Mouse (Mus musculus): ENCODE data around the gene Nrxn3. TPM values are rescaled to one million over a fixed set of nuclear protein-coding genes. Genes with fewer than 3 reads are reported as not detected.

The Nrxn3 gene
- polyA plus RNA-seq, 1 experiment from 2014 or later: 6.3 TPM

DNA sequence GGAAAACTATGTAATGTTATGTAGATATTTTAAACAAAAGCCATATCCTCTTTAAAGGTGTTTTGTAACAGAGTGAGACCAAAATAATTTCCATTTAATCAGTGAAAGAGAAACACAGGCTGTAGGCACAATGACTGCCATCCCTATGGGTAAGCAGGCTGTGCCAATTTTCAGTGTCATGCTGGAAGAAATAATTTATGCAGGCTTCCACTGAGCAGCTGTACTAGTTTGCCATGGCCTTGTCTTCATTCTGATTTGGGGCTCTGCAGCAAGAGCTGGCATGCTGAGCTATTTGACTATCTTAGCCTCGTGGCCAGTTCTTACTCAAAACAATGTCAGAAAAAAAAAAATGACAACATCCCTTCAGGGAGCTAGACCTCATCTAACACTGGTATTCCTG is 647.3 kb downstream of the Nrxn3 start:
- Histone ChIP-seq H3K4me2 (replicated peaks; ENCODE audit: low read depth, low read length) (no peak overlapping the region), H3K4me1 (ENCODE audit: control insufficient read depth, insufficient read depth, low read length) (no peaks in the 10 kb centered on the region), H3K9ac (replicated peaks; ENCODE audit: low read depth, low read length) (no peak overlapping the region), H3K27ac (ENCODE audit: low read length) (no peak overlapping the region), H3K36me3 (ENCODE audit: control insufficient read depth, insufficient read depth, low read length) (no peaks in the 10 kb centered on the region), H3K27me3 (ENCODE audit: control insufficient read depth, insufficient read depth, low read length) (no peaks in the 10 kb centered on the region), H3K9me3 (ENCODE audit: control insufficient read depth, low read depth, low read length) (no peaks in the 10 kb centered on the region), H3K4me3 (ENCODE audit: low read depth, low read length) (no peak overlapping the region)
- no peak for ATAC-seq (ENCODE audit: insufficient number of reproducible peaks, insufficient read depth, low FRiP score, low read depth)
- WGBS: 57% methylated on average over 1 of the region's 1 CpGs

DNA sequence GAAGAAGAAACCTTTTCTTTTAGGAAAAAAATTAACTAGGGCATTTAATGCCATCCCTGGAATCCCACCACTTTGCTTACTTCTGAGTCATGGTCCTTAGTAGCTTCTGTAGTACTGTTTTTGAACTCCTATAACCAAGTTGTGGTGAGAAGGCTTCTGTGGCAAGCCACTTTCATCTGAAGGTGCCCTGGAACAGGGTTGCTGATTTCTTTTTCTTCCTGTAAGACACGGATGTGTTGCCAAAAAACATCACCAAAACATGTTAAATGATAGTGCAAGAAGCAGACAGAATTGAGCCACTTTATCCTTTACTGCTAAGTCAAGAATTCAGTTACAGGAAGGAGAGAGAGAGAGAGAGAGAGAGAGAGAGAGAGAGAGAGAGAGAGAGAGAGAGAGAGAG is 653.9 kb downstream of the Nrxn3 start:
- Histone ChIP-seq H3K36me3 (ENCODE audit: control insufficient read depth, insufficient read depth, low read length) (no peaks in the 10 kb centered on the region), H3K27me3 (ENCODE audit: control insufficient read depth, insufficient read depth, low read length) (no peaks in the 10 kb centered on the region), H3K4me1 (ENCODE audit: control insufficient read depth, insufficient read depth, low read length) (no peaks in the 10 kb centered on the region), H3K4me2 (replicated peaks; ENCODE audit: low read depth, low read length) (no peak overlapping the region), H3K4me3 (ENCODE audit: low read depth, low read length) (no peak overlapping the region), H3K9ac (replicated peaks; ENCODE audit: low read depth, low read length) (no peak overlapping the region), H3K9me3 (ENCODE audit: control insufficient read depth, low read depth, low read length) (no peaks in the 10 kb centered on the region), H3K27ac (ENCODE audit: low read length) (no peak overlapping the region)
- no peak for ATAC-seq (ENCODE audit: insufficient number of reproducible peaks, insufficient read depth, low FRiP score, low read depth)
- 46% methylated on average over 1 of the region's 1 CpGs for WGBS

DNA sequence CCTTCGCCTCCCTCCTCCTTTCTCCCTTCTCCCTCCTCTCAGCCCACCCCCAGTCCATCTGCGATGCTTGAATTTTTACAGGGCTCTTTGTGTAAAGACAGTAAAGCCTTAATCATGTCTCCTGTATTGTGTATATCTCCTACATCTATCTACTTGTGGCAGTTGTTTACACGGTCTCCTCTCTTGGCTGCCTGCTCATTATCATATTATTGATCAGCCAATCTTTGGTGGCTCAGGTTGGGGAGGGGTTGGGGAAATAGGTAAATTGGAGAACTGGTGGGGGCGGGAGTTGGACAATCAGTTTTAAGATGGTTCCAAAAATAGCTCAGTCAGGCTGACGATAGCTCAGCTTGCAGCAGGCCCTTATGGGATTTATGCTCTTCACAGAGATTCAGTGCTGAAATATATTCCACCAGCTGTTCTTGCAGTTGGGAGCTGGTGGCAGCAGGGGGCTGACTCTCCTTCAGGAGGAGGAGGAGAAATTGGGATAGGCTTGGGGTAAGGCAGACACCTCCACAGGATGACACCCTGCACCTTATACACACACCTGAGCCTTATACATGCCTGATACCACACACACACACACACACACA is 654.5 kb downstream of the Nrxn3 start:
- H3K9me3 ChIP-seq (ENCODE audit: control insufficient read depth, low read depth, low read length): no peaks in the 10 kb centered on the region
- H3K4me3 ChIP-seq (ENCODE audit: low read depth, low read length): no peak overlapping the region
- WGBS: 11% methylated on average over 5 of the region's 5 CpGs
- ATAC-seq (ENCODE audit: insufficient number of reproducible peaks, insufficient read depth, low FRiP score, low read depth): no peak
- no peaks in the 10 kb centered on the region for H3K36me3 ChIP-seq (ENCODE audit: control insufficient read depth, insufficient read depth, low read length)
- H3K4me2 ChIP-seq (replicated peaks; ENCODE audit: low read depth, low read length): no peak overlapping the region
- no peak overlapping the region for H3K27ac ChIP-seq (ENCODE audit: low read length)
- H3K9ac ChIP-seq (replicated peaks; ENCODE audit: low read depth, low read length): no peak overlapping the region
- H3K4me1 ChIP-seq (ENCODE audit: control insufficient read depth, insufficient read depth, low read length): no peaks in the 10 kb centered on the region
- H3K27me3 ChIP-seq (ENCODE audit: control insufficient read depth, insufficient read depth, low read length): no peaks in the 10 kb centered on the region

DNA sequence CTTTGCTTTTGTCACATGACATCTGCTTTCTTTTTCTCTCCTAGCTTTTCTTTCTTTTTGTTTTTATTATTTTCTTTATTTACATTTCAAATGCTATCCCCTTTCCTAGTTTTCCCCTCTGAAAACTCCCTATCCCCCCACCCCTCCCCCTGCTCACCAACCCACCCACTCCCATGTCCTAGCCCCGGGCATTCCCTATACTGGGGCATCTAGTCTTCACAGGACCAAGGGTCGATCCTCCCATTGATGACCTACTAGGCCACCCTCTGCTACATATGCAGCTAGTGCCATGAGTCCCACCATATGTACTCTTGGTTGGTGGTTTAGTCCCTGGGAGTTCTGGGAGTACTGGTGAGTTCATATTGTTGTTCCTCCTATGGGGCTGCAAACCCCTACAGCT is 655.0 kb downstream of the Nrxn3 start:
- Histone ChIP-seq H3K27ac (ENCODE audit: low read length) (no peak overlapping the region), H3K27me3 (ENCODE audit: control insufficient read depth, insufficient read depth, low read length) (no peaks in the 10 kb centered on the region), H3K4me2 (replicated peaks; ENCODE audit: low read depth, low read length) (no peak overlapping the region), H3K4me1 (ENCODE audit: control insufficient read depth, insufficient read depth, low read length) (no peaks in the 10 kb centered on the region), H3K36me3 (ENCODE audit: control insufficient read depth, insufficient read depth, low read length) (no peaks in the 10 kb centered on the region), H3K4me3 (ENCODE audit: low read depth, low read length) (no peak overlapping the region), H3K9ac (replicated peaks; ENCODE audit: low read depth, low read length) (no peak overlapping the region), H3K9me3 (ENCODE audit: control insufficient read depth, low read depth, low read length) (no peaks in the 10 kb centered on the region)
- WGBS: 85% methylated on average over 2 of the region's 2 CpGs
- no peak for ATAC-seq (ENCODE audit: insufficient number of reproducible peaks, insufficient read depth, low FRiP score, low read depth)

DNA sequence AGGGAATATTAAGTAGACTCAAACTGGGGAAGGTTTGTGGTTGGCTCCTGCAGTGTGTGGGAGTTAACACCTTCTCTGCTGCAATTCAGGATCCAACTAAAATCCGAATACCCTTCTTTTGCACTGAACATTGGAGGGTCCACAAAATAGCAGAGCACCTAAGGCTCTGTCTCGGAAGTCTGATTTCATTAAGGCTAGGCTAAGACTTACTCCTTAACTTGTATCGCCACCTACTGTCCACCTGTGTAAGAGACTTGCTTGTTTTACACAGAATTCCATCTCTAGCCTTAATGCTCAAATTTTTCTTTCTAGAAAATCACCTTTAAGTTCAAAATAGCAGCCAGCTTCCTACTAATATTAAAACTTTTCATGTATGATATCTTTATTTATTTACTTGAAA is 660.6 kb downstream of the Nrxn3 start:
- no peak for ATAC-seq (ENCODE audit: insufficient number of reproducible peaks, insufficient read depth, low FRiP score, low read depth)
- 17% methylated on average over 3 of the region's 3 CpGs for WGBS
- Histone ChIP-seq H3K4me1 (ENCODE audit: control insufficient read depth, insufficient read depth, low read length) (no peaks in the 10 kb centered on the region), H3K4me3 (ENCODE audit: low read depth, low read length) (no peak overlapping the region), H3K36me3 (ENCODE audit: control insufficient read depth, insufficient read depth, low read length) (no peaks in the 10 kb centered on the region), H3K27ac (ENCODE audit: low read length) (no peak overlapping the region), H3K4me2 (replicated peaks; ENCODE audit: low read depth, low read length) (no peak overlapping the region), H3K9ac (replicated peaks; ENCODE audit: low read depth, low read length) (no peak overlapping the region), H3K9me3 (ENCODE audit: control insufficient read depth, low read depth, low read length) (no peaks in the 10 kb centered on the region), H3K27me3 (ENCODE audit: control insufficient read depth, insufficient read depth, low read length) (no peaks in the 10 kb centered on the region)

DNA sequence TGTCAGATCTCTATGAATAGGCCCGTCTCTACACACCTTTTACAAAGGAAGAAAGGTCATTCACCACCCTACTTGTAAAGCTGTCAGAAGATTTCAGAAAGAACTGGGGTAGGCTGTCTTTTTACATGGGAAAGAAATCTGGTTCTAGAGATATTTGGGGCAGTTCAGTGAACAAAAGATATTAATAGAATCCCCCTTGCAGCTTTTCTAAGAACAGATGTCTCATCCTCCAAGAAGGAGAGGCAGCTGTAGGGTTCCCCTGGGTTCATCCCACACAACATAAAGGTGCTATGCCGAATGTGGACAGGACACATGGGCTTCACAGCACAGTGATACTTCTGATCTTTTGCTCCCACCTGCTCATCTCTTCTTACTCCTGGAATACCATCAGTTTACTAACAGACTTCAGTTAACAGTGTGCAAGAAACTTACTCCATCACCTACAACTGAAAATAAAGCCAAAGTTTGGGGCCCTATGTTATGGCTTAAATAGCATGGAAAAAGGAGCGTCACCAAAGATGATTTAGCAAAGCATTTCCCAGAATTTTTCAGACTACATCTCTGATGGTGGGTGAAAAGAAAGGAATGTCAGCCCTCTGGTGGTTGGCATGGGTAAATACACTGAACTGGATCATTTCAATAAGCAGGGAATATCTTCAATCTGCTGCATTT is 672.6 kb downstream of the Nrxn3 start:
- H3K36me3 ChIP-seq (ENCODE audit: control insufficient read depth, insufficient read depth, low read length): no peaks in the 10 kb centered on the region
- no peak for ATAC-seq (ENCODE audit: insufficient number of reproducible peaks, insufficient read depth, low FRiP score, low read depth)
- no peaks in the 10 kb centered on the region for H3K27me3 ChIP-seq (ENCODE audit: control insufficient read depth, insufficient read depth, low read length)
- no peak overlapping the region for H3K27ac ChIP-seq (ENCODE audit: low read length)
- H3K9ac ChIP-seq (replicated peaks; ENCODE audit: low read depth, low read length): no peak overlapping the region; the same call in 1 of the 2 replicates
- no peak overlapping the region for H3K4me2 ChIP-seq (replicated peaks; ENCODE audit: low read depth, low read length)
- H3K9me3 ChIP-seq (ENCODE audit: control insufficient read depth, low read depth, low read length): no peaks in the 10 kb centered on the region
- no peaks in the 10 kb centered on the region for H3K4me1 ChIP-seq (ENCODE audit: control insufficient read depth, insufficient read depth, low read length)
- 53% methylated on average over 3 of the region's 3 CpGs for WGBS
- H3K4me3 ChIP-seq (ENCODE audit: low read depth, low read length): no peak overlapping the region

DNA sequence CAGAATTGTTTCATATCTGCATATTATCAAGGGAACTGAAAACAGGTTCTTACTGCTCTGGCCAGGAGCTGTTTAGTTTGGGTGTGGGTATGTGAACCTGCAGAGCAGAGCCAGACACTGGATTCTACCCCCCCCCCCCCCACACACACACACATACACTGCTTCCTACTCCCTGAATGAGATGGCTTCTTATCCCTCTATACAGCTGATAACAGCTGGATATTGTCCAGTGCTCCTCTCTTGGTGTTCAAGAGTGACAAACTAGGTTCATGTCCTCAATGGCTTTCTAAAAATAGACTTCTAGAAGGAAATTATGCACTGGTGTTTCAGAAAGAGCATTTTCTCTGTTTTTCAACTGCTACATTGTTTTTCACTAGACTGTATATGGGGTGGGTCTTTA is 713.8 kb downstream of the Nrxn3 start:
- no peaks in the 10 kb centered on the region for H3K4me1 ChIP-seq (ENCODE audit: control insufficient read depth, insufficient read depth, low read length)
- H3K36me3 ChIP-seq (ENCODE audit: control insufficient read depth, insufficient read depth, low read length): no peaks in the 10 kb centered on the region
- ATAC-seq (ENCODE audit: insufficient number of reproducible peaks, insufficient read depth, low FRiP score, low read depth): no peak
- no peak overlapping the region for H3K27ac ChIP-seq (ENCODE audit: low read length)
- H3K9me3 ChIP-seq (ENCODE audit: control insufficient read depth, low read depth, low read length): no peaks in the 10 kb centered on the region
- no peak overlapping the region for H3K4me3 ChIP-seq (ENCODE audit: low read depth, low read length)
- no peak overlapping the region for H3K4me2 ChIP-seq (replicated peaks; ENCODE audit: low read depth, low read length)
- no peak overlapping the region for H3K9ac ChIP-seq (replicated peaks; ENCODE audit: low read depth, low read length)
- no peaks in the 10 kb centered on the region for H3K27me3 ChIP-seq (ENCODE audit: control insufficient read depth, insufficient read depth, low read length)

DNA sequence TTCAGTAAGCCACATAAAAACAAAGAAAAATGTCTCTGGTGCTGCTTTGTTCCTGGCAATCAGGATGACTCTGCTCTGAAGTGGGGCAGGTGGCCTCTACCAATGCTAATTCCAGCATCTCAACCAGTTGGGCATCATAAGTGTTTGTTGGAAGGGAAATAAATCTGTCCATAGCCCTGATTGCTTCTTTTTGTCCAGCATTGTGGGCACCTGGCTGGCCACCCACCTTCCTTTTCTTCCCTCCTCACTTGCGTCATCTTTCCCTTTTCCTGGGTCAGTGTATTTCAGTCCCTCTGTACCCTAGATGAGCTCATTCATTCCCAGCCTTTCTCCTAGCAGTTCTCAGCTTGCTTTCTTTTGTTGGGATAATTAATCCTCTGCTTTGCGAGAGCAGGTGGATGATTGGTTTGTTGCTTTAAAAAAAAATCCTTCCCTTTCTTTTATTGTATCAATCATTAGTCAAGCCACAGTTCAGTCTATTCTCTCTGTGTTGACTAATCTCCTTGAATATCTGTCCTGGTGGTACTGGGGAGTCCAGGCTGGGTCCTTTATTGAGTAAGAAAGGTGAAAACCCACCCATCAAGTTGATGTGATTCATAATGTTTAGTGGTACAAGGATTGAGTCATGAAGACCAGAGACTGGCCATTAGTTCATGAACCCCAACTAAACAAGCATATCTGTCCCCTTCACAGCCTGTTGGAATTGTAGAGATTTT is 719.8 kb downstream of the Nrxn3 start:
- 46% methylated on average over 2 of the region's 2 CpGs for WGBS
- no peak overlapping the region for H3K27ac ChIP-seq (ENCODE audit: low read length)
- H3K9me3 ChIP-seq (ENCODE audit: control insufficient read depth, low read depth, low read length): no peaks in the 10 kb centered on the region

More for the DNA sequence above, 719.8 kb downstream of the Nrxn3 start:
- no peaks in the 10 kb centered on the region for H3K36me3 ChIP-seq (ENCODE audit: control insufficient read depth, insufficient read depth, low read length)
- ATAC-seq (ENCODE audit: insufficient number of reproducible peaks, insufficient read depth, low FRiP score, low read depth): no peak
- no peak overlapping the region for H3K9ac ChIP-seq (replicated peaks; ENCODE audit: low read depth, low read length)
- no peaks in the 10 kb centered on the region for H3K27me3 ChIP-seq (ENCODE audit: control insufficient read depth, insufficient read depth, low read length)
- no peak overlapping the region for H3K4me2 ChIP-seq (replicated peaks; ENCODE audit: low read depth, low read length)
- H3K4me3 ChIP-seq (ENCODE audit: low read depth, low read length): no peak overlapping the region
- no peaks in the 10 kb centered on the region for H3K4me1 ChIP-seq (ENCODE audit: control insufficient read depth, insufficient read depth, low read length)
